In the genomic region with DNA sequence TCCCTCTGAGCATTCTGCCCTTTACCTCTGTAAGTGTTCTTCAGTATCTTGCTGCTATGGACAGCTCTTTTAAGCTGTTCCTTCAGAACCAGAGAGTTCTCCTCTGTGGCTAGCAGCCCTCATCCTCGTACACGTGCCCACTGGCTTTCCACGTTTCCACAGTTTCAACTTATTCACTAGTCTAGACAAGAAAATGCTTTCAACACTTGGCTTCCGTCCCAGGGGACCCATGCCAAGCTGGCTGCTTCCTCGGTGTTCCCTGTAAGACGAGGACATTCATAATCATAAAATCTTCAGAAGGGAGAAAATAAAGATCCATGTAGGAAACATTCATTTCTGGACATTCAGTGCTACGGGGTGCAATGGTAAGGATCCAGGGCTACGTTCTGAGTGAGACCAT, we compare ENCODE assay signal across 26 mouse cellular contexts.
A peak's percentile ranks its signal among the peaks of the same experiment; 100 is the strongest.
DNase-seq lines count a peak whose midpoint lies in the region; ATAC-seq and TF ChIP-seq lines count a peak whose summit lies in the region.
"Had no signal": no experiment of that assay in that cellular context is flagged by ENCODE, and none has a peak within 500 bp of the region (broad histone marks: within the 10 kb centered on the region; RNA-seq: fewer than 3 reads in every experiment).

No protein-coding gene starts in this region.

- no peak overlapping the region for H3K27ac ChIP-seq in forebrain, postnatal 0 days (ENCODE audit: low read depth, low read length)
- H3K27ac ChIP-seq: embryonic facial prominence, embryonic 13.5 days; forebrain, embryonic 10.5 days; heart, embryonic 13.5 days; hindbrain, embryonic 14.5 days; layer of hippocampus, adult 2 months; liver, embryonic 12.5 days; macrophage; midbrain, embryonic 13.5 days; stomach, postnatal 0 days had no signal

- H3K4me1 ChIP-seq in forebrain, postnatal 0 days (ENCODE audit: insufficient read depth): no peaks in the 10 kb centered on the region
- H3K4me1 ChIP-seq: embryonic facial prominence, embryonic 13.5 days; forebrain, embryonic 10.5 days; heart, embryonic 13.5 days; liver, embryonic 12.5 days; midbrain, embryonic 13.5 days had no signal

- ATAC-seq in frontal cortex, adult (ENCODE audit: low TSS enrichment): peak; percentile 64; the same call in 1 of the 2 replicates
- no peak for ATAC-seq in forebrain, postnatal 0 days
- no peak for ATAC-seq in monocyte, adult 5-6 weeks (replicated peaks; ENCODE audit: insufficient number of reproducible peaks, low FRiP score, low TSS enrichment, poor library complexity, severe bottlenecking)
- ATAC-seq: forebrain, embryonic 16.5 days; liver, embryonic 12.5 days; liver, postnatal 0 days; midbrain, embryonic 13.5 days had no signal

- H3K9ac ChIP-seq in forebrain, postnatal 0 days: no peak overlapping the region
- H3K9ac ChIP-seq: embryonic facial prominence, embryonic 13.5 days; heart, embryonic 13.5 days; hindbrain, embryonic 14.5 days; liver, embryonic 12.5 days; liver, postnatal 0 days; midbrain, embryonic 13.5 days had no signal

- no peak for TF ChIP-seq CTCF in forebrain, postnatal 0 days (IDR thresholded peaks at IDR 0.05; ENCODE audit: low read depth)

- H3K4me3 ChIP-seq in forebrain, postnatal 0 days (ENCODE audit: low read depth, low read length): no peak overlapping the region
- H3K4me3 ChIP-seq: embryonic facial prominence, embryonic 13.5 days; forebrain, embryonic 10.5 days; heart, embryonic 13.5 days; layer of hippocampus, adult 2 months; liver, embryonic 12.5 days; midbrain, embryonic 13.5 days had no signal

- no peaks in the 10 kb centered on the region for H3K36me3 ChIP-seq in forebrain, postnatal 0 days (ENCODE audit: insufficient read depth)
- H3K36me3 ChIP-seq: embryonic facial prominence, embryonic 13.5 days; forebrain, embryonic 10.5 days; G1E; heart, embryonic 13.5 days; liver, embryonic 12.5 days; midbrain, embryonic 13.5 days had no signal

- DNase-seq in layer of hippocampus, adult 11-12 months (ENCODE audit: low spot score): peak; percentile 4
- no peak for DNase-seq in layer of hippocampus, postnatal 36 days
- peak; percentile 4 to 41 for DNase-seq in left cerebral cortex, adult 8-10 months (ENCODE audit: low spot score in 2 of 2)
- peak; percentile 46 for DNase-seq in right cerebral cortex, postnatal 14 days
- no peak for DNase-seq in forebrain, postnatal 0 days
- DNase-seq in thymus, postnatal 36 days: no peak
- DNase-seq: adrenal gland, adult 8-10 months; cerebellum, adult 9-10 months; heart, postnatal 10 days; kidney, adult 11 months; kidney, postnatal 14 days; liver, postnatal 0 days; thymus, postnatal 14 days had no signal

- WGBS in forebrain, postnatal 0 days: 87% methylated on average over 8 of the region's 8 CpGs

- H3K4me2 ChIP-seq in forebrain, postnatal 0 days (ENCODE audit: low read depth): no peak overlapping the region
- H3K4me2 ChIP-seq: embryonic facial prominence, embryonic 13.5 days; heart, embryonic 13.5 days; hindbrain, embryonic 14.5 days; liver, embryonic 12.5 days; midbrain, embryonic 13.5 days had no signal

- peaks cover 2% of the 10 kb centered on the region; the same call in 1 of the 2 replicates for H3K9me3 ChIP-seq in forebrain, postnatal 0 days (ENCODE audit: low read length)
- H3K9me3 ChIP-seq: G1E had no signal

- no peaks in the 10 kb centered on the region for H3K27me3 ChIP-seq in forebrain, postnatal 0 days (ENCODE audit: insufficient read depth, low read length)
- H3K27me3 ChIP-seq: embryonic facial prominence, embryonic 13.5 days; heart, embryonic 13.5 days; liver, embryonic 12.5 days; midbrain, embryonic 13.5 days had no signal

Comparison
In these comparisons a context has a peak if more than half of its experiments do, and no peak if none do; other contexts are left out.
1. DNase-seq: peak in layer of hippocampus, adult 11-12 months (single experiment), left cerebral cortex, adult 8-10 months (2 of 2) and right cerebral cortex, postnatal 14 days (single experiment); none in layer of hippocampus, postnatal 36 days (0 of 2), forebrain, postnatal 0 days (single experiment) and thymus, postnatal 36 days (0 of 2).